Mouse (Mus musculus) right cerebral cortex, postnatal 36 days (tissue): ENCODE measurements around the gene Klk1.

Source experiments
- DNase-seq, 2 experiments: peaks; one replicate each; pipeline ENCODE4 v3.0.0; 2022; ENCODE audit warnings: low spot score in 2 of 2, mixed read lengths in 1 of 2

Klk1 gene

GRCm38 (mm10) chr7:44253023-44253616 is 28.0 kb downstream of the Klk1 start:
- DNase-seq = no peak

GRCm38 (mm10) chr7:44254930-44255329 is 29.8 kb downstream of the Klk1 start:
- DNase-seq = no peak

DNA sequence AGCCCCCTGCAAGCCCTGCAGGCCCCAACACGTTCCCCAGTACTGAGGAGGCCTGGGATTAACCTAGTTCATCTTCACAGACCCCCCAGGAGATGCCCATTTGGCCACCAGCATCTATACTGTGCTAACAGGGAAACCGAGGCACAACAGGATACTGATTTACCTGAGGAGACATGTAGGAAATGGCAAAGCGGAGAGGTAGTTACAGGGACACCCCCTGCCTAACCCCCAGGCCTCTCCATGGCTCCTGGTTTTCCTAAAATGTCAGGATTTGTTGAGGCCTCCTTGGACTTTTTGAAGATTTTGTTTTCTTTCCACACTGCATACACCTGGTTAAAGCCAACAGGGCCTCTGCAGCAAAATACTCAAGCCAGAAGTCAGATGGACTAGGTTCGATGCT is 32.1 kb downstream of the Klk1 start, which contains the start of gene Acp4:
Acp4 (minus strand) TSS at position 101 of the 400 bp plus-strand sequence.
- DNase-seq = no peak

DNA sequence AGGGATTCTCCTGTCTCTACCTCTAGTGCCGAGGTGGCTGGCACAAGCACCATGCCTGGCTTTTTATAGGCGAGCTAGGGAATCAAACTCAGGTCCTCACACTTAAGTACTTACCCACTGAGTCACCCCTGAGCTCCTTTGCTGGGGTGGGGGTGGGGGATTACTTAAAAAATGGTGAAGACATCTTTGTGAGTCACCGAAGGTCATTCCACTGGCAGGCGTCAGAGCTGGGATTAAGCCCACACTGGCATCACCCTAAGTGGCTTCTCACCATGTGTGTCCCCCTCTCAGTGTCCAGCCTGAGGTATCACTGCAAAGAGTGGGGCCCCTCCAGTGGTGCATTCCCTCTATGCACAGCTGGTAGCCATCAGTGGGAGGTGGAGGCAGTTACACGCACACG is 35.2 kb downstream of the Klk1 start:
- DNase-seq = no peak

GRCm38 (mm10) chr7:44261147-44261546 is 36.0 kb downstream of the Klk1 start, which contains the start of gene Gm15517:
Gene Gm15517 (plus strand): TSS chr7:44261447.
- no peak for DNase-seq

- DNase-seq = peak; percentile 90
These were observed 37.9 kb downstream of the Klk1 start for GRCm38 (mm10) chr7:44262791-44263643.

DNA sequence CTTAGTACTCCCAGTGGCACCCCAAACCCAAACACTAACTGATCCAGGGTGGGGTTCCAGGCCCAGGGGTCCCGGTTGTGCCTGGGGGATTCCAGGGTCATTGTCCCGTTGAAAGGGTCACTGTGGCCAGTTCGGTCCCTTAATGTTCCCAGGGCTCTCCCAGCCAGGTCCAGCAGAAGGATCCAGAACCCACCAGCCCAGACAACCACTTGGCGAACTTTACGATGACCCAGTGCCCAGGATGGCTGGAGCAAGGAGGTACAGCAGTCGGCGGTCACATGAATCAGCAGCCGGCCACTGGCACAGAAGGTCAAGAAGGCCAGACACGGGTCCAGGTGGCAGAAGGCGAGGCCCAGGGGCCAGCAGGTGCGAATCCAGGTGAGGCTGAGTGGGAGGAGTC is 43.0 kb downstream of the Klk1 start:
- no peak for DNase-seq

- DNase-seq = no peak
These were observed 44.2 kb downstream of the Klk1 start for GRCm38 (mm10) chr7:44269397-44269796.

- DNase-seq = no peak
These were observed 46.1 kb downstream of the Klk1 start for GRCm38 (mm10) chr7:44271309-44271708.

DNA sequence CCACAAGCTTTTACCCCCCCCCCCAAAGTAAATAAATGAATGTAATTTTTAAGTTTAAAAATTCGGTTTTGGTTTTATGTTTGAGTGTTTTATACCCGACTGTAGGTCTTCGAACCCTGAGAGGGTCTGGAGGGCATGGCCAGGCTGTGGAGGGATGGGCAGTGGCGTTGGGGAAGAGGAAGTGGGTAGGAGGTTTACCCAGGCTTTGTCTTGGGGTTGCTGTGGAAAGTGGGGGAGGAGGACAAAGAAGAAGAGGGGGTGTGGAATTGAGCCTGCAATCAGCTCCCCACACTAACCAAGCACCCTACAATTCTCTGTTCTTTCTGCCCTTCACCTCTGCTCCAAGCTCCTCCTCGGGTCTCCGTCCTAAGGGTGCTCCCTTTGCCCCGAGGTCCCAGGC is 47.4 kb downstream of the Klk1 start:
- no peak for DNase-seq

GRCm38 (mm10) chr7:44273446-44273845 is 48.3 kb downstream of the Klk1 start:
- no peak for DNase-seq

GRCm38 (mm10) chr7:44274096-44274495 is 48.9 kb downstream of the Klk1 start:
- no peak for DNase-seq

DNA sequence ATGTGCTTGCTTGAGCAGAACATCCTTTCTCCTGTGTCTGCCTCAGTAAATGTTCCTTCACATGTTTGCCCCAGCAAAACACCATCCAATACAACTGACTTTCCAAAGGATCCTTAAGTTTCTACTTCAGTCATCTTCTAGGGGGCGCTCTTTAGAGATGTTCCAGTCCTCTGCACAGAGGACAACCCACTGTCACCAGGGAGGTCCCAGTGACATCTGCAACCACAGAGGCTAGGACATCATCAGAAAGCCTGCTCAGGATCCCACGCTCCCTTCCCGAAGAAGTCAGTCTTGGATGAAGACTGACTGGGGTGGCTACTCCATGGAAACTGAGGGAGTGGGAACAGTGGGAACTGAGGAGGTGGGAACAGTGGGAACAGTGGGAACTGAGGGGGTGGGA is 50.4 kb downstream of the Klk1 start:
- no peak for DNase-seq

DNA sequence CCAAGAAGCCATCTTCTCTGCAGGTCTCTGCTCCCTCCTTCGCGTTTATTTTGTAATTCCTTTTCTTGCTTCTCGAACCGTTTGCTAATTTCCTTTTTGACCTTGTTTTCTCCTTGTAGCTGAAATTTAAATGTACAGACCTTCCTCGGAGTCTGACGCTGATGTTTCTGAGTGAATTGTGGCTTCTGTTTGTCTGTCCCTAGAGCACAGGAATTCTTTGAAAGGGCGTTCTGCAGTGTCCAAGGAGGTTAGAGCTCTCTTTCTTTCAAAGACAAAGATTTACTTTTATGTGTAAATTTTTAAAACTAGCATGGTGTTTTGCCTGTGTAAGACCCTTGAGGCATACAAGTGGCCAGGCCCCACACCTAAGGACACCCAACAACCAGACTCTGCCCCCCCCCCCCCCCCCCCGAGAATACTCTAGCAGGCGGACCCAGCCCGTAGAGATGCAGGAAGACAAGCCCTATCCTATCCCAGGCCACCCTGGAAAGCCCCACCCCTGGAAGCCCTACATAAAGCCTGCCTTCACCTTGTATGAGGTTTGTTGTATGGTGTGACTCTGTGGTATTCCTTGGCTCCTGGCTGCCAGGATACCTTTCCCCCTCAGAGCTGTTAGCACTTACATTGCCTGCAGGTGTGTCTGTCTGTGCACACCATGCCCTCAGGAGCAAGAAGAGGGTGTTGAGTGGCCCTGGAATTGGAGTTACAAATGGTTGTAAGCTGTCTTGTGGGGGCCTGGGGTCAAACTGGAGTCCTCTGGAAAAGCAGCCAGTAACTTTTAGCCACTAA is 51.5 kb downstream of the Klk1 start:
- DNase-seq = no peak

GRCm38 (mm10) chr7:44277250-44277622 is 52.1 kb downstream of the Klk1 start:
- DNase-seq = no peak
